Mouse (Mus musculus) hindbrain, embryonic 12.5 days (tissue): Measurements from ENCODE around the gene Rbfox2. TPM values are rescaled to one million over a fixed set of nuclear protein-coding genes. Genes with fewer than 3 reads are reported as not detected.

Experiments used
- ATAC-seq: fragments of 200-750 bp; cut with Nextera tagmentation; 2 replicates; pipeline ENCODE4 v1.8.0; 2017; ENCODE audit warnings: moderate TSS enrichment; ENCODE audit not compliant: low FRiP score
- H3K27ac ChIP-seq: fragments of 300-500 bp; sonication (generic); 2 replicates; pipeline ENCODE4 v1.5.1; 2016; ENCODE audit warnings: mild to moderate bottlenecking
- H3K27me3 ChIP-seq: fragments of 300-500 bp; sonication (generic); 2 replicates; pipeline ENCODE4 v1.6.1; 2016; ENCODE audit warnings: mild to moderate bottlenecking
- H3K36me3 ChIP-seq: fragments of 300-500 bp; sonication (generic); 2 replicates; pipeline ENCODE4 v1.6.1; 2016; ENCODE audit warnings: mild to moderate bottlenecking
- H3K4me1 ChIP-seq: fragments of 300-500 bp; sonication (generic); 2 replicates; pipeline ENCODE4 v1.6.1; 2016
- H3K4me2 ChIP-seq: fragments of 300-500 bp; sonication (generic); replicated peaks from 2 replicates; pipeline ENCODE4 v1.6.1; 2016; ENCODE audit warnings: mild to moderate bottlenecking
- H3K4me3 ChIP-seq: fragments of 300-500 bp; sonication (generic); 2 replicates; pipeline ENCODE4 v1.5.1; 2016; ENCODE audit warnings: mild to moderate bottlenecking
- H3K9ac ChIP-seq: fragments of 300-500 bp; sonication (generic); 2 replicates; pipeline ENCODE4 v1.6.1; 2016; ENCODE audit warnings: mild to moderate bottlenecking, moderate library complexity
- H3K9me3 ChIP-seq: fragments of 300-500 bp; sonication (generic); replicated peaks from 2 replicates; pipeline ENCODE4 v1.6.1; 2016; ENCODE audit warnings: mild to moderate bottlenecking
- WGBS: fragments of 180-500 bp; shearing (Covaris S2); methylation state at CpG from one replicate; pipeline ENCODE4 v1.1.7; 2016; 5-methylcytosine and 5-hydroxymethylcytosine counted together
- polyA plus RNA-seq: library from polyadenylated mRNA; unstranded; fragments of >200 nt; fragmentation: Nextera tagmentation; extraction: Ambion mirVana; gene quantifications from 2 replicates; pipeline ENCODE4 v1.2.1, GENCODE M21; 2016

Gene Rbfox2
- polyA plus RNA-seq, 1 experiment from 2014 or later: 156 TPM

- Histone ChIP-seq H3K27me3 (no peaks in the 10 kb centered on the region), H3K4me2 (no peak overlapping the region), H3K27ac (no peak overlapping the region), H3K4me3 (no peak overlapping the region), H3K9me3 (no peaks in the 10 kb centered on the region), H3K4me1 (peaks cover 40% of the 10 kb centered on the region), H3K36me3 (no peaks in the 10 kb centered on the region), H3K9ac (no peak overlapping the region)
- WGBS: 67% methylated on average over 1 of the region's 1 CpGs
- ATAC-seq: no peak
Measured at GRCm38 (mm10) chr15:77217523-77217922, 89.3 kb downstream of the Rbfox2 start.

DNA sequence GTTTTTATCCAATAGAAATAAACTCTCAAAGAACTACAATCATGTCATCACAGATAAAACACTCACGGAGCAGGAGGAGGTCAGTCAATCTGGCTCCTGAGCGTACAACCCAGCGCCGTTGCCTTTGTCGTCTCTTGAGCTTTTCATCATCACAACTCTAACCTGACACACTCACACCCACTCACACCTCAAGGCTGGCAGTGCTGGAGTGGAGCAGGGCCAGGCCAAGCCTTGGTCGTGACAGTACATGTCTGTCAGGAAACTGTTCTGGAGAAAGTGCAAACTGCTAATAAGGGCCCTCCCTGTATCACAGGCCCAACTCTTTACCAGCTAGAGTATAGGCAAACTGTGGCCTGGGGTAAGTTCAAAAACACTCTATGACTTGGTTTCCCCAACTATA lies 90.1 kb downstream of the Rbfox2 start:
- Histone ChIP-seq H3K4me2 (no peak overlapping the region), H3K27me3 (no peaks in the 10 kb centered on the region), H3K9ac (no peak overlapping the region), H3K36me3 (no peaks in the 10 kb centered on the region), H3K27ac (no peak overlapping the region), H3K9me3 (no peaks in the 10 kb centered on the region), H3K4me1 (peaks cover 40% of the 10 kb centered on the region), H3K4me3 (no peak overlapping the region)
- ATAC-seq: no peak
- WGBS: 72% methylated on average over 6 of the region's 6 CpGs

GRCm38 (mm10) chr15:77215178-77215800 lies 91.5 kb downstream of the Rbfox2 start:
- Histone ChIP-seq H3K9me3 (no peaks in the 10 kb centered on the region), H3K27me3 (no peaks in the 10 kb centered on the region), H3K9ac (no peak overlapping the region), H3K27ac (peak overlapping the region; percentile 48; the same call in 1 of the 2 replicates), H3K4me2 (peak overlapping the region; percentile 26; the same call in 1 of the 2 replicates), H3K4me3 (no peak overlapping the region), H3K4me1 (peaks cover 38% of the 10 kb centered on the region), H3K36me3 (no peaks in the 10 kb centered on the region)
- no peak for ATAC-seq
- 26% methylated on average over 5 of the region's 5 CpGs for WGBS

DNA sequence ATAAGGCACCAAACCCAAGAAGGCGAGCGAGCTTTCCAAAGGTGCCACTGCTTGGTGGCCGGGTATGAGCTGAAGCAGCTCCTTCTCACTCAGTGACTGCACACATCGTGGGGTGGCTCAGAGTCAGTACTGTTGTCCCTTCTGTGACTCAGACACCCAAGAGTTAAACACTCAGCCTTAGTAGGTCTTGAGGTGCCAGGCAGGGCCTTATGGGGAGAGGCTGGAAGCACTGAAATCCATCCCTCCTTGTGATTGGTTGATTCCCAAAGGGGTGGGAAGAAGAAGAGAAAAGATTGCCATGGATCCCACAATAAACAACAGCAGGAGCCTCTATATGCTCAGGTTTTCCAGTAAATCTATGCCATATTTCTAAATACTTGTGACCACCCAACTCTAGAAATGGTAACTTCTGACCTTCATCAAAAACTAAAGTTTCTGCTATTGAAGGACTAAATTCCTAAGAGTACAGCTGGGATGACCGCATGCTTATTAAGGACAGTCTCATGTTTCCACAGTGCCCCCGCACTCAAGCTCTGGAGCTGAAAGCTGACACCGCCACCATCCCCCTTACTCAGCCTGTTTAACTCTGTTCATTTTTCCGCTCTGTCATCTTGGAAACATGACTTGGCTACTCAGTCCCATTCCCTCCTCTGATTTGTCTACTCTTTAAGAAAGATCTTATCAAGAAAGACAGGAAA lies 92.2 kb downstream of the Rbfox2 start:
- Histone ChIP-seq H3K4me2 (no peak overlapping the region), H3K4me3 (no peak overlapping the region), H3K27me3 (no peaks in the 10 kb centered on the region), H3K9ac (no peak overlapping the region), H3K36me3 (no peaks in the 10 kb centered on the region), H3K27ac (no peak overlapping the region), H3K9me3 (no peaks in the 10 kb centered on the region), H3K4me1 (peaks cover 39% of the 10 kb centered on the region)
- no peak for ATAC-seq
- 42% methylated on average over 8 of the region's 8 CpGs for WGBS

DNA sequence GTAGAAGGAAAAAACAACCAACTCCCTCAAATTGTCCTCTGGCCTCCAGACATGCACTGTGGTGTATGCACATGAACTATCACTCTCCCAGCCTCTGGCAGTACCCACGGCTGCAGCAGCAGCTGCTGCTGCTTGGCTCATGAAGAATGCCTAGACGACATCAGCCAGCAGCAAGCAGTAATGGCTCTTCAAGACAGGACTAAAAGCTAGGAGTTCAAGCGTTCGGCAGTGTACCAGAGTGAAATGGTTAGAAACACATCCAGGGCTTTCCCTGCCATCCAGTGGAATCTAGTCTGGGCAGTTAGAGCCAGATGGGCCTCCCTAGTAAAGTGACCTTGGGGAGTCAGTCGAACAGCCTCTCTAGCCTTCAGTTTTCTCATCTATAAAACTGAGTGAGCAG lies 93.0 kb downstream of the Rbfox2 start:
- Histone ChIP-seq H3K4me2 (no peak overlapping the region), H3K36me3 (no peaks in the 10 kb centered on the region), H3K27ac (peak overlapping the region; percentile 40), H3K4me1 (peaks cover 39% of the 10 kb centered on the region), H3K27me3 (no peaks in the 10 kb centered on the region), H3K9ac (no peak overlapping the region), H3K4me3 (no peak overlapping the region), H3K9me3 (no peaks in the 10 kb centered on the region)
- WGBS: 52% methylated on average over 5 of the region's 5 CpGs
- ATAC-seq: no peak

- H3K36me3 ChIP-seq: no peaks in the 10 kb centered on the region
- no peak overlapping the region for H3K9ac ChIP-seq
- 66% methylated on average over 7 of the region's 7 CpGs for WGBS
- H3K27me3 ChIP-seq: no peaks in the 10 kb centered on the region
- H3K4me1 ChIP-seq: peaks cover 38% of the 10 kb centered on the region
- ATAC-seq: no peak
- no peak overlapping the region for H3K27ac ChIP-seq
- no peaks in the 10 kb centered on the region for H3K9me3 ChIP-seq
- H3K4me2 ChIP-seq: no peak overlapping the region
- H3K4me3 ChIP-seq: no peak overlapping the region
Measured at GRCm38 (mm10) chr15:77212818-77213217, 94.0 kb downstream of the Rbfox2 start.

DNA sequence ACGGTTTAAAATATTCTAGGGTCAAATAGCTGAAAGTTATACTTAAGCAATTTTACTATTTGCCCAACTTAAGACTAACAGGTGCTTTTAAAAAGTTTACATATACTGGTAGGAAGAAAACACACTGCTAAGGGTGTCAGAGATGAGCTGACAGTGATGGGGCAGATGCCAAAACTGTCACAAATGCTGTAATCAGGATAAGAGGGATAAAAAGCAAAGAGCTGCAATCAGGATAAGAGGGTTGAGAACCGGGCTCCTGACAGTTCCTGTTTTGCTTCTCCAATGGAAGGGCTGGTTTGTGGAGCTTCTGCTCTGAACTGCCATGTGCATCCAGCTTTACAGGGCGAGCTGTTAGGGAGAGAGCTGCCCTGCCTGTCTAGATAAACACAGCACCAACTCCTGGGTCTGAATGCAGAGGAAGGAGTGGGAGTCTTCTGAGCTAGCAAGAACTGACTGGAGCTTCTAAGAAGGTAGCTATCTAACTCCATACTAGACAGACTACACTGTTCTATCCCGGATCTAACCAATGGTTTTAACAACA lies 94.5 kb downstream of the Rbfox2 start:
- H3K9me3 ChIP-seq: no peaks in the 10 kb centered on the region
- H3K9ac ChIP-seq: no peak overlapping the region
- 78% methylated on average over 4 of the region's 4 CpGs for WGBS
- H3K27ac ChIP-seq: no peak overlapping the region
- H3K27me3 ChIP-seq: no peaks in the 10 kb centered on the region
- no peaks in the 10 kb centered on the region for H3K36me3 ChIP-seq
- H3K4me1 ChIP-seq: peaks cover 32% of the 10 kb centered on the region
- no peak overlapping the region for H3K4me2 ChIP-seq
- H3K4me3 ChIP-seq: no peak overlapping the region
- no peak for ATAC-seq

DNA sequence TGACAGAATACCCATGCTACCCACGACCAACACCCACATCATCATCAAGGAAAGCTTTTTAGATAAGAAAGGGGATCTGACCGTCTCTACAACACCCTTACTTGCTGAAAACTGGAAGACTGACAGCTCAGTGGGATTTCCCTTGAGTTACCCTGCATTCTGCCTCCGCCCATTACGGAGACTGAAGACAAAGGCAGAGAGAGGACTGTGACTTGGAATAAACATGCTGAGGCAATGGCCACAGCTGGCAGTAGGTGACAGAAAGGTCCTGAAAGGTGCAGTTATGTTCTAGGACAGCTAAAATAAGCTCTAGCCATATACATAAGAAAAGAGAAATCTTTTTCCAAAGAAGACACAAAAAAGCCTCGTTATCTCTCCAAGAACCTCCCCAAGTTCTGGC lies 99.8 kb downstream of the Rbfox2 start:
- H3K27me3 ChIP-seq: no peaks in the 10 kb centered on the region
- H3K4me3 ChIP-seq: no peak overlapping the region
- H3K27ac ChIP-seq: no peak overlapping the region
- H3K4me2 ChIP-seq: no peak overlapping the region
- peaks cover 27% of the 10 kb centered on the region for H3K4me1 ChIP-seq
- no peak for ATAC-seq
- 77% methylated on average over 5 of the region's 5 CpGs for WGBS
- no peaks in the 10 kb centered on the region for H3K9me3 ChIP-seq
- H3K36me3 ChIP-seq: no peaks in the 10 kb centered on the region
- H3K9ac ChIP-seq: no peak overlapping the region

- Histone ChIP-seq H3K4me3 (no peak overlapping the region), H3K4me1 (peaks cover 28% of the 10 kb centered on the region), H3K27me3 (no peaks in the 10 kb centered on the region), H3K36me3 (no peaks in the 10 kb centered on the region), H3K4me2 (no peak overlapping the region), H3K9ac (no peak overlapping the region), H3K9me3 (no peaks in the 10 kb centered on the region), H3K27ac (no peak overlapping the region)
- 74% methylated on average over 7 of the region's 7 CpGs for WGBS
- no peak for ATAC-seq
Measured at GRCm38 (mm10) chr15:77204951-77205350, 101.9 kb downstream of the Rbfox2 start.

- H3K9me3 ChIP-seq: no peaks in the 10 kb centered on the region
- H3K4me2 ChIP-seq: no peak overlapping the region
- H3K36me3 ChIP-seq: no peaks in the 10 kb centered on the region
- no peaks in the 10 kb centered on the region for H3K27me3 ChIP-seq
- WGBS: 70% methylated on average over 14 of the region's 14 CpGs
- no peak overlapping the region for H3K4me3 ChIP-seq
- no peak overlapping the region for H3K9ac ChIP-seq
- H3K4me1 ChIP-seq: peaks cover 26% of the 10 kb centered on the region
- H3K27ac ChIP-seq: peak overlapping the region; percentile 41; the same call in 1 of the 2 replicates
- no peak for ATAC-seq
Measured at GRCm38 (mm10) chr15:77203255-77203981, 103.4 kb downstream of the Rbfox2 start.

DNA sequence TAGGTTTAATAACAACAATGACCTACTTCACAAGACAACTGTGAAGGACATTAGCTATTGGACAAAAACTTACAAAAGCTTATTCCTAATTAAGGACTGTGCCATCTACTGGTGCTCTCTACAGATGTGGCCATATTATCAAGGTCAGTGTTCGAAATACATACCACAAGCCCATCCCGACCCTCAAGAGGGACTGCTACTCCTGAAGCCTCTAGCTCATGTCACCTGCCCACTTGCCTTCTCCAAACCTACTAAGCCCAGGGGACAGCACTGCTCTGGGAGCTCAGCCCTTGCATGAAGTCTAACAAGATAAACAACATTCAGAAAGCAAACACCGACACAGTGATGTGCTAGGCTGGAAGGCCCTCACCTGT lies 103.9 kb downstream of the Rbfox2 start:
- peaks cover 26% of the 10 kb centered on the region for H3K4me1 ChIP-seq
- WGBS: 79% methylated on average over 3 of the region's 3 CpGs
- H3K9me3 ChIP-seq: no peaks in the 10 kb centered on the region
- ATAC-seq: no peak
- no peaks in the 10 kb centered on the region for H3K36me3 ChIP-seq
- H3K4me3 ChIP-seq: no peak overlapping the region
- H3K4me2 ChIP-seq: no peak overlapping the region
- no peak overlapping the region for H3K9ac ChIP-seq
- H3K27ac ChIP-seq: peak overlapping the region; percentile 41; the same call in 1 of the 2 replicates
- no peaks in the 10 kb centered on the region for H3K27me3 ChIP-seq

GRCm38 (mm10) chr15:77202223-77202622 lies 104.6 kb downstream of the Rbfox2 start:
- H3K4me2 ChIP-seq: no peak overlapping the region
- no peaks in the 10 kb centered on the region for H3K36me3 ChIP-seq
- no peaks in the 10 kb centered on the region for H3K9me3 ChIP-seq
- no peaks in the 10 kb centered on the region for H3K27me3 ChIP-seq
- H3K9ac ChIP-seq: no peak overlapping the region
- ATAC-seq: no peak
- peak overlapping the region; percentile 30; the same call in 1 of the 2 replicates for H3K27ac ChIP-seq
- no peak overlapping the region for H3K4me3 ChIP-seq
- H3K4me1 ChIP-seq: peaks cover 26% of the 10 kb centered on the region
- 30% methylated on average over 2 of the region's 2 CpGs for WGBS
